Mouse (Mus musculus): ENCODE measurements around the gene Shb.

The Shb gene

DNA sequence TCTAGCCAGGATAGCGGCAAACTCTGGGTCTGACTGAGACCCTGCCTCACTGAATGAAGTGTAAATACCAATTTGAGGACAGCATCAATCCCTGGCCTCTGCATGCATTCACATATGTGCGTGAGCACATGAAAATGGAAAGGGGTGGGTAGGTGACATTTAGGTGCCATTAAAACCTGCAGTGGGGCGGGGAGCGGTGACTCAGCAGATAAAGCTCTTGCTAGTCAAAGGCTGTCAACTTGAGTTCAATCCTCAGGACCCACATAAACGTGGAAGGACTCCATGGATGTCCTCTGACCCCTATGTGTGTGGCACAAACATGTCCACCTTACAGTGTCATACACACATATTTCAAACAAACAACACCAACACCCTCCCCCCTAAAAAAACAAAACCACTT, 50.8 kb downstream of the Shb start:
- DNase-seq (ENCODE audit: low spot score in 2 of 2): no peak

DNA sequence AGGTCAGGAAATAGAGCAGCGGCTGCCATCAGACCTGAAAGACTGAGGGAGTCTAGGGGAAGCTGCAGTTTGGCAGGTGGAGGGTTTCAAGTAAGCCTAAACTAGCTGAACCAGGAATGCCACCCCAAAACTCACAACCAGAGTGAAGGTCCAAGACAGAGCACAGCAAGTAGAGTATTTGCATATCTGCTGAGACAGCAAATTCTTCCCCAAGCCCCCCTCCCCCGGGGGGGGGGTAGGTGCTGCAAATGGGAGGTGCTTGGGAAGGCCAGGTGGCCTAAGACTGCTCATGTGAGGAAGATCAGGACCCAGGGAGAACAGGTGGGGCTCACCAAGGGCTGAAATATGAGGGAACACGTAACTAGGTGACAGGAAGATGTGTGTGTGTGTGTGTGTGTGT, 51.7 kb downstream of the Shb start:
- no peak for DNase-seq (ENCODE audit: low spot score in 2 of 2)

DNA sequence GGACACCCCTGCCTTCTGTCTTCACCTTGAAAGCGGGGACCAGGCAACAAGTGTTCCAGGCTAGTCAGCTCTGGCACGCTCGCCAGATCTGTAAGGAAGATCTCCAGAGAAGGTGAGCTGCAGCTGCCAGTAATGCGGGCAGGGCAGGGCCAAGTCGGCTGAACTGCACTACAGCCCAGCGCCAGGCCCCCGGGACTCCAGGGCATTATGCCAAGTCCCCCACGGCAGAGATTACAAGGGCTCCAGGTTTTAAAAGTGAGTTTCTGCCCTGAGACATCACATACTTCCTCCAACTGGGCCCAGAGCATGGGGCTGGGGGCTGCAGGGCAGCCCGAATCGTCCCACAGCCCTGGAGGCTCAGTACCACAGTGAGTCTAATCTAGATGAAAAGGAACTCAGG, 52.8 kb downstream of the Shb start:
- no peak for DNase-seq (ENCODE audit: low spot score in 2 of 2)

DNA sequence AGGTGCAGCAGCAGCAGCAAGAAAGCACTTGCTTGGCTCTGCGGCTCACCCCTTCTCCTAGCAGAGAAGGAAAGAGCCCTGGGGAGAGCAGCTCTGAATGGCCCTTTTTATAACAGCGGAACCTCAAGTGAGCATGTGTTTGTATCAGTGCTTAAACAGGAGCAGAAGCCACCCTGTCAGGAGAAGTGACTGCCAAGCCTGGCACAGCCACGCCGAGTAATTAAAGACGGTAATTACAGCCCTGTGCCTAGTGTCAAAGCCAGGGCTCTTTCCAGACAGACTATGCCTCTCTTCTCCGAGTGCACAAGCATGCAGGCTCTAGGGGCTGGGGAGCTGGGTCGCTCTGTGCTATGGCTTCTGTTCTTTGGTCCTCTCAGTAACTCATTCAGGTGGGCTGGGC, 54.1 kb downstream of the Shb start:
- DNase-seq (ENCODE audit: low spot score in 2 of 2): no peak

DNA sequence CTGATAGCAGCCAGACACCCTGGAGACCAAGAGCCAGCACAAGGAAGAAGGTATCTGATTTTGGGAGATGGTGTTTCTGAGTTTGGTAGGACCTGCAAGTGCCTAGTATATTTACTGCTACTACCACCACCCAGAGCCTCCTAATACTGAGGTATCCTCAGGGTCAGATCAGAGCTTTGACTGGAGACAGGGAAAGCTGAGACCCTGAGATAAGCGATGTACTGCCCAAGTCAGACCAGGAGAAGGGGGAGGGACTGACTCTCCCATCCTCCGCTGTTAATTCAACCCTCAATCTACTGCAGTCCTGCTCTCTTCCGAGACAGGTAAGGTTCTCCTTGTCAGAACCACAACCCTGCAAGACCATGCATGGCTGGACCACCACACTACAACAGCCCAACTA, 55.2 kb downstream of the Shb start:
- no peak for DNase-seq (ENCODE audit: low spot score in 2 of 2)

DNA sequence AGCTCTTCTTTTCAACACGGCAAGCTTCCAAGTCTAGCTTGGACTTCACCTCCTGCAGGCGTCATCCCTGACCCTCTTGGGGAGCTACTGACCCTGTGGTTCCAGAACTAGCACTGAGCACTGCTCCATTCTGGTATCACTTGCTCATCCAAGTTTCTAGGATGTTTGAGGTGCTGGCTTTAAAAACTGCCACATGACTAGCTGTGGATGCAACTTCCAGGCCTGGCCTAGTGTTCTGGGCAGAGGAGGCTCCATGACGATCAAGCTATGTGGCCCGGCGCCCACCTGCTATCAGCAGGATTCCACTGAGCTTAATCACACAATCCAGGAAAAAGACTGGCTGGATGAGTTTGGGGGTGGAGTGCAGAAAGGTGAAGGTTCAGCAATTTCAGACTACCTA, 57.4 kb downstream of the Shb start:
- peak; percentile 80 to 85 for DNase-seq (ENCODE audit: low spot score in 2 of 2)

DNA sequence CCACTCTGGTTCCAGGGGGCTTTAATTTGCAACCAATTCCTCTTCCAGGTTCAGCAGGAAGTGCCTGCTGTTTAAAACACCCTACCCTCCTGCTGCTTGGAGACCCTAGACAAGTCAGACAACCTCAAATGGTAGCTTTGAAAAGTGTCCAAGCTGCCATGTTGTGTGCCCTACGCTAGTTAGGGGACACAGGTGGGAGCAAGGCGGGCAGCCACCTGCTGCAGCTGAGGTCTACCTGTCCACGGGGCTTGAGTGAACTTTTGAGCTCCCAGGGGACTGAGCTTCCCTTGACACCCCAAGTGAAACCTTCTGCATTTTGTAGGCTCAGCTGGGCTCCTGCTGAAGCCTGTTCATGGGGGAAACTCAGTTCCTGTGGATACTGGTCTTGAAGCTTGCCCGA, 58.1 kb downstream of the Shb start:
- DNase-seq (ENCODE audit: low spot score in 2 of 2): no peak

DNA sequence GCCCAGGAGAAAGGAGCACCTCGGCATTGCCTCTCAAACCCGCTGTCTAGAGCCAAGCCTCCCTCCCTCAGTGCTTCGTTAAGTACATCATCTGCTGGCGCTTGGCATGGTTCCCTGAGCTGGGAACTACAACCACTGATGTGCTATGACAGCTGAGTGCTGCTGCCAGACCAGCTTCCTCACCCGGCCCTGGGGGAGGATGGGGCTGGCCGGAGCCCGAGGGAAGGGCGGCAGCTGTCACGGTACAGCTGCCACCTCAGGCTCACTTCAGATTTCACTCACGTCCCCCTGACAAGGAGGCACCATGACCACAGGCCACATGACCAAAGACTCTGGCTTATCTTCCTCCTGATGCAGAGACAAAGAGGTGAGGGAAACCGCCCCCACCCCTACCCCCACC, 59.1 kb downstream of the Shb start:
- peak; percentile 90 for DNase-seq (ENCODE audit: low spot score in 2 of 2)

DNA sequence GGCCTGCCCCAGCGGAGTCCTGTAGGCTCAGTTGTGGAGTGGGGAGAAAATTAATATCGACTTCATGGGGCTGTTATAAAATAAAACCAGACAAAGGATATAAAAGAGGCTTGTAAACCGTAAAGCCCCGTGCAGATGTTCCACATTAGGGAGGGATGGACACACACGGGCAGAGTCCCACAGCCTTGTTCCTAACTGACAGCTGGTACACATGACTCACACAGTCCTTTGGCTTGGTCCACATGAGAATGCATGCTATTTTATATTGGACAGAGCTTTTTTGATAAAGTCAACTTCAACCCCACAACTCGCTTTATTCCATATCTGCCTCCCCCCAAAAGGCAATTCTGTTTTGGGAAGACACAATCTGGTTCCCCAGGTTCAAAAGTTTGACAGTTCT, 59.6 kb downstream of the Shb start:
- no peak for DNase-seq (ENCODE audit: low spot score in 2 of 2)

DNA sequence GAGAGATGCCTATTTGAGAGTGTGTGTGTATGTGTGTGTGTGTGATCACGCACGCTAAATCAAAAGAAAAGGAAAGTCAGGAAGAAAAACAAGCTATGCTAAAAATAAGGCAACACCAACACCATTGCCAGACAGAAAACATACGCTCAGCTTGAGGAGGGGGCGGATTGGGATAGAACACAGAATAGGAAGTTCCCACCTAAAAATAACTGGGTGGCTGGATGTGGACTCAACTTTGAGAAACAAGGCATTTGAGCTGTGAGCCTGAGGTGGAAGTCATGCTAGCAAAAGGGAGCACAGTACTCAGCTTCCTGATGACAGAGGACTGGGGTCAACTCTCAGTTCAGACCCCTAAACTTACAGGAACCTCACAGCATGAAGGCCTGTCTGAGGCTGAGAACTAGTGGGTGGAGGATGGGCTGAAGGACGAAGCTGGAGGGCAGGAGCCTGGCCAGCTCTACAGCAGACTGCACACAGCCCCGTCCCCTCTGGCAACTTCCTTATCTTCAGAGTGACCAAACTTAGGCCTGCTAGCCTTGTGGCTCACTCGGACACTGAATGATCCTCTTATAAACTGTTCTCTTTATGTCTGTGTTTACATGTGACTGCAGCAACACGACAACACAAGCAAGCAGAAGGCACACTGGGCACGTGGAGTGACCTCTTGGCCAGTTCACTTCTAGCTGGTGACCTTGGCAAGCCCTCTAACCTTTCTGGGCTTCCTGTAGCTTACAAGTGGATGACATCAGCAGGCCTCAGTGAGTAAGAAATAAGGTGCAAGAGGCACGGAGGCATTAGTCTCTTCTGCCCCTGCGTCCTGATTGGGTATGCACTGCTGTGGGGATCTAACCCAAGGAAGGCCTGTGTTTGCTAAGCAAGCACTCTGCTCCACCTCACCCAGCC, 60.4 kb downstream of the Shb start:
- peak; percentile 69 to 71 for DNase-seq (ENCODE audit: low spot score in 2 of 2)

DNA sequence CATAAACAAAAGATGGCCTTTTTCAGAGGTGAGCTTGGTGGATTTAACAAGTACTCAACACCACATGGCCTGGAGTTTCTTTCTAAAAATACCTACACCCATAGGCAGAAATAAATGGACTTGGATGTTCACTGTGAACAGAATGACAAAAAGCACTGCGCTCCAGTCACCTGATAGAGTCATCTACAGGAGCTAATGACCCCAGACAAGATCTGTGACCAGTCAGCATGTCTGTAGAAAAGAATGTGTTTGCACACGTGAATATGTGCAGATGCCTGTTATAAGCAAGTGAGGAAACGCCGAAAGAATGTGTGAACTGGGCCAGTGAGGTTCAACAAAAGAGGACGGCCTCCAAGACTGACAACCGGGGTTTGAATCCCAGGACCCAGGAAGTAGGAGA, 63.2 kb downstream of the Shb start:
- DNase-seq (ENCODE audit: low spot score in 2 of 2): peak in 1 of 2 experiments; percentile 57

DNA sequence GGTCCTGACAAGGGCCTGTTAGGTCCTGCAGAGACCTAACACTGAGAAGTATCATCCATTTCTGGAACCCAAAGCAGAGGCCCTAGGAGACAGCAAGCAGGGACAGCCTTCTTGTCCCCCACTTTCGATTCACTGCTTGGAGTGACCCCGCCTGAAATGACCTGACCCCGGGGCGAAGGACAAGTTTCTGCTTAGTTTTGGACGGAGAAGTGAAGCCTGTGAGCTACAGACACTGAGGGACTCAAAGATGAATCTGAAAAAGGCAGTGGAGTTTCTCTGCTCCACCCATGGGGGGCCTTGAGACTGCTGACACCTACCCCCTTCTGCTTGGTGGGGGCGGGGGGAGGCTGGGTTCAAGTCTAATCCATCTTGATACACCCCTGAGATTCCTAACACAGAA, 63.8 kb downstream of the Shb start:
- no peak for DNase-seq (ENCODE audit: low spot score in 2 of 2)

DNA sequence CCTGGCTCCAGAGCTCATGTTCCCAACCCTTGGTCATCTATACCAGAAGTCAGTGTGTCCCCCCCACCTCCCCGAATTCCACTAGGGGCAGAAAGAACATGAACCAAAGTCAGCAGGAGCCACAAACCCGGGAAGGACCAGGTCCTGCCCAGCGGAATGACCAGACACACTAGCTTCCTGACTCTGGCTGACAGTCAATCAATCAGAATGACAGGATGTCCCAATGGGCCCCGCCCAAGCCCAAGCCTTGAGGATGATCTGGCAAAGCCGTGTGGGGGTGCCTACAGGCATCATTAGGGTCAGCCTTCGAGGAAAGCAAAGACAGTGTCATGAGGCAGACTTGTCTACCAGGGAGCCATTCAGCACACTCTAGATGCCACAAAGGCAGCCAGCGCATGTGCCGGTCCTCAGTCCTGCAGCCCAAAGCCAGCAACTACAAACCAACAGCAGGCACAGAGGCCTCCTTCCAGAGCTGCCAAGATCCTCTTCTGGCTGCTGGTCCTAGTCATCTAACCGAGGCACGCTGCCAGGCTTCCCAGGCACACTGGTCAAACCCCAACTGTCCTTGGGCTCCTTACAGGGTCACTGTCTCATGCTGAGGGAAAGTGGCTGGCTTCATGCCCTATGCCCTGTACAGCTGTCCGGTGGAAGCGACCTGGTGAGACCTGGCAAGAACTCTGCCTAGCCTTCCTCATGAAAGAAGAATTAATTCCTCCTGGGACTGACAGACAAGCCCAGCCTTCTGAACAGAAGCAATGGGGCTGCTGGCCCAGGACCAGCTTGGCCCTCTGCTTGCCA, 65.0 kb downstream of the Shb start:
- peak; percentile 82 to 86 for DNase-seq (ENCODE audit: low spot score in 2 of 2)

DNA sequence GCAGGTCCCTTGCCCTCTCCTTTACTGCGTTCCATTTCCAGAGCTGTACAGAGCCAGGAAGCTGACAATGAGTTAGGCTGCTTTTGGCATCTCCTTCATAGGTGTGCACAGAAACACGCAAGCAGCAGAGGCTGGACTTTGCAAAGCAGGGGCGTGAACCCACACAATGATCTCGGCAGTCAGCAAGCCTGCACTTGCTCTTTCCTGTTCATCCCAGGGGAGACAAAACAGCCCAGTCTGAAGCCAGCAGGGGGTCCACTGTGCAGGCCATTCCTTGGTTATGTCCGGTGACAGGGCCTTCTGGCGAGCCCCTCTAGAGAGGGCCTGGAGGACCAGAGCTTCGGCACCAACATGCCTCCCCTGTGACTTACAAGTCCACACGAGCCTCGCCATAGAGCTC, 67.3 kb downstream of the Shb start:
- no peak for DNase-seq (ENCODE audit: low spot score in 2 of 2)

DNA sequence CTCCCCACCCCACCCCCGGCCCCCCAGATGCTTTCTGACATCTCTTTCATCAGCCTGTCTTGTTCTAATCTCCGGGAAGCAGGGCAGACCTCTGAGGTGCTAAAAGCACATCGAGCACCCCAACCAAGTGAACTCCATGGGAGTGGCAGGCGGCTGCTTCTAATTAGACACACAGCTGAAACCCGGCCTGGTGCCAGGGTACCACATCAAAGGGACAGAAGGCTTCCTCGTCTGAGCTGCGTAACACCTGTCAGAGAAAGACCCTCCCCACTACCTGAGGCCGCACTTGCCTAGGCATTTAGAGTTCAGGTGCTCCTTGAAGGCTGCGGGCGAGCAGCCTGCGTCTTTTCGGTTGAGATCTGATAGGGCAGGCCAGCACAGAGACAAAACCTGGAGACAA, 67.7 kb downstream of the Shb start:
- DNase-seq (ENCODE audit: low spot score in 2 of 2): no peak

DNA sequence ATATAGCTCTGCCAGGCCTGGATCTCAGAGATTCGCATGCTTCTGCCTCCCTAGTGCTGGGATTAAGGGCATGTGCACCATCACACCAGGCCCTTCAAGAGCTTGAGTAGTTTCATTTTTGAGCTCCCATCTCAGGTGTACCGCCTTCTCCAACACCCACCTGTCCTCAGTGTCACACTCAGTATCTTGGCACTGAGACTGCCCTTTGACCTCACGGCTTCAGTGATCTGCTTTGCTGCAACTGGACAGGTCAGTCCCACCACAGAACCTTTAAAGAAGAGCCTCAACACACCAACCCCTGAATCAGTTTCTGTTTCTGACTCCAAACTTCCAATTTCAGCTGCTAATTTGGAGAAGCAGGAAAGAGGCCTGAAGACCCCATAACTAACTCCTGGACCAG, 68.1 kb downstream of the Shb start:
- DNase-seq (ENCODE audit: low spot score in 2 of 2): no peak

DNA sequence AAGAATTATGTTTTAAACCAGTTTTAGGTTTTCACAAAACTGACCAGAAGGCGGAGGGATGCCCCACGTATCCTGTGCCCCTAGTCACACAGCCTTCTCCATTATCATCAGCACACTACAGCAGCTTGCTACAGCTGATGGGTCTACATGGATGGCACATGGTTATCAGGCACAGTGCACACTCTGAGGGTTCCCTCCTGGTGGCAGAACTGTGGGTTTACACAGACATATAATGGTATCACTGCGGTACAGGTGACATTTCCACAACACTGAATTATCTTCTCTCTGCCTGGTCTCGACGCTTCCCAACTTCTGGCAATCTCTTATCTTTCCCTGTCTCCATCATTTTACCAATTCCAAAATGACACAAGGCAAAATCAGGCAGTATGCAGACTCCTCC, 69.6 kb downstream of the Shb start:
- DNase-seq (ENCODE audit: low spot score in 2 of 2): no peak

DNA sequence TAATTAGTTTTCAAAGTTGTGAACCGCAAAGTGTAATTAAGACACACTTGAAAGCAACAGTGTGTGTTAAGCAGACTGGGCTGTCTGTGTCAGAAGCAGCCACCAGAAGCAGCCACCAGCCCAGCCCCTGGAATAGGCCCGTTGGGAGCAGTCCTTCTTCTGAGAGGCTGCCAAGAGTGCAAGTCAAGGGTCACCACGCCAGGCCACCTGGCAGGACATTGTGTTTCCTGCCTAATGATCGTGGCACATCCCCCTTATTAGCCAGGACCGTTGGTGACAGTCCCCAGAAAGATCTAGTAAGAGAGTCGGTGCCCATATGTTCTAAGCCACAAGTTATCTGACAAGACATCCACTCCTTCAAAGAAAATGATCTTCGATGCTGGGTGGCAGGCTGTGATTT, 70.6 kb downstream of the Shb start:
- peak; percentile 35 to 55 for DNase-seq (ENCODE audit: low spot score in 2 of 2)

DNA sequence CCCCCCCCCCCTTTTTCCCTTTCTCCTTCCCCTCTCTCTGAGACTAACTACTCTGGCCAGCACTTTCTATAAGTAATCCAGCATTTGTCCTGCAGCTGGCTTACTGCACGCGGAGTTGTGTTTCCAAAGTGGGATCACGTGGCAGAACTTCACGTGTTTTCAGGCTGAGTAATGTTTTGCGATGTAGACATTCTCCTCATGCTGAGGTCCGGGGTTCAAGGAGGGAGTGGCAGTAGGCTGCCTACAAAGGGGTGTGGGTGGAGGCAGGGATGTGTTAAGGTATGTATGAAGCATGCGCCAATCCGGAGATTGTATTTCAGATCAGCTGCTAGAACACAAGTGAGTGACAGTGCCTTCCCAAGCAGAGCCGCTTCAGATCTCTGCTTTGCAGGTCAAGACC, 72.9 kb downstream of the Shb start:
- DNase-seq (ENCODE audit: low spot score in 2 of 2): no peak

DNA sequence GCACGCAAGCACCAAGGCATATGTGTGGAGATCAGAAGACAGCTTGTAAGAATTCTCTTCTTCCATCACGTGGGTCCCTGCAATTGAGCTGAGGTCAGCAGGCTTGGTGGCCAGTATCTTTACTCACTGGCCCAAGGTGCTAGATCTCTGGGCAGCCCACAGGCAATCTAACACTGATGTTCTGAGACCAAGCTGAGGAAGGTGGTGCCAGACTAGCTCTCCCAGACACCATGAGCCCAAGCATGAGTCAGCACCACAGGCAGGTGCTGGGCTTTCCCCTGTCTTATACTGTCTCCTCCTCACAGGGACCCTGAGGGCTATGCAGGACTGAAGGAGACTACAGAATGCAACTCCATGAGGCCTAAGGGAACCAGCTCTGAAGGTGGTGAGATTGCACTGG, 74.7 kb downstream of the Shb start:
- no peak for DNase-seq (ENCODE audit: low spot score in 2 of 2)

DNA sequence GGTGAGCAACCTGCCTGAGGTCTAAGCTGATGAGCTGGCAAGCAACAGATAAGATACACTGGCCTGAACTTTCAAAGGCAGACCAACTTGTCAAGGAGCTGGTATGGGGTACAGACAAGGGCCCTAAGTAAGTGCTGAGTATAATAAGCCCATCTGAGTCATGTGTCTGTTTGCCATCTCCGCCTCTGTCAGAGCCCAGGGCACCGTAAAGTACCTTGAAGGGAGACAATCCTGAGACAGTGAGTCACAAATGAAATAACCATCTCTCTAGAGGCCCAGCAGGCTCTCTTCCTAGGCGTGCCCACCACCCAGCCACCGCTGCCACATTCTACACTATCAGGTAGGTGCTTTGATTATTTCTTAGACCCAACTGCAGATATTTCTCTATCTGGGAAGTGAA, 77.3 kb downstream of the Shb start:
- no peak for DNase-seq (ENCODE audit: low spot score in 2 of 2)

DNA sequence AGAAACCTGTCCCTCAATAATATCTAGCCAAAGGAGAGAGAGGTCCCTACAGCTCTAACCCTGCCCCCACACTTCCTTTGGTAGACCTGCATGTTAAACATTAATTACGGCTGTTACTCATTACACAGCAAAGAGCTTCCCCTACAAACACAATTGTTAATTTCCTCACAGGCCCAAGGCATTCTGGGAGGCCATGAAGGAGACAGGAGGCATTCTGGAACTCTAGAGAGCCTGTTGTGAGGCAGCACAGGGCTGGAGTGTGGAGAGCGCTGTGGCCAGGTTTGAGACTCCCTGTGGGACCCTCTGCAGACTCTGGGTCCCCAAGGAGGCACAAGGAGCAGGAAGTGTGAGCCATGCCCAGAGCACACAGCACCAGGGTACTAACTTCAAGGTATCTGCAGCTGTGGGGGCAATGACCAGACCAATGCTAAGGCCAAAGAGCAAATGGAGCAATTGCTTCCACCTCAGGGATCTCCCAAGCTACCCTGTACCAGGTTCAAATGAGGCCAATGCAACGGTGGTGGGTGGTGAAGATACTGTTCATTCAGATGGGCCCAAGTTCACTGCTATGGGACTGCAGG, 78.9 kb downstream of the Shb start:
- DNase-seq (ENCODE audit: low spot score in 2 of 2): no peak

DNA sequence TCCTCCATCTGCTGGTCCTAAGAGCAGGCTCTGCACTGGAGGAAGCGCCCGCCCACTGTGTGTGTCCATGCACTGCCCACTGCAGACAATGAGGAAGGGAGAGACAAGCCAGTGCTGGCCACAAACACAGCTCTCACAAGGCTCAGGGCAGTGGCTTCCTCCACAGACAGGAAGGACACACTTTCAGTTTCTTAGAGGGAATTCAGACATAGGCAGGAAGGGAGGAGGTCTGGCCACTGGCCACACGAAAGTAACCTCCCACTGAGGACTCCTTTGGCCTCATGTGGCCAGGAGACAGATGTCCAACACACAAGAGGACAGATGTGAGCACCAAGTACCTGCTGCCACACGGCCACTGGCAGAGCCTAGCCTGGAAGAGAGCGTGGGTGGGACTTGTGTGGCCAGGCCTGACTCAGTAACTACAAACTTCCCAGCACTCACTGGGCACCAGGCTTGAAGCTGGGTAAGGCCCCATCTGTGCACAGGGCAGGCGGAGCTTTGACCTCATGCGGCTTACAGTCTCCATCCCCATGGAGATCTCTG, 79.6 kb downstream of the Shb start:
- peak; percentile 72 to 85 for DNase-seq (ENCODE audit: low spot score in 2 of 2)
